Mouse (Mus musculus): ENCODE results near the gene Eif3d. TPM values are rescaled to one million over a fixed set of nuclear protein-coding genes. Genes with fewer than 3 reads are reported as not detected.

Gene Eif3d
- polyA plus RNA-seq, 1 experiment = 357 TPM

GRCm38 (mm10) chr15:77928091-77928490 is 42.5 kb downstream of the Eif3d start:
- no peak for TF ChIP-seq POLR2A (IDR thresholded peaks at IDR 0.05; ENCODE audit: insufficient read depth, low read length)
- no peak for TF ChIP-seq CTCF (IDR thresholded peaks at IDR 0.05; ENCODE audit: low read depth, low read length)
- no peak for TF ChIP-seq EP300 (IDR thresholded peaks at IDR 0.05; ENCODE audit: insufficient read depth, low read depth, low read length)
- H3K27ac ChIP-seq (ENCODE audit: insufficient read depth, low read length) = no peak overlapping the region
- H3K27me3 ChIP-seq (ENCODE audit: control insufficient read depth, insufficient read depth, low read length, poor library complexity, severe bottlenecking) = no peaks in the 10 kb centered on the region

GRCm38 (mm10) chr15:77926921-77927320 is 43.7 kb downstream of the Eif3d start:
- TF ChIP-seq CTCF (IDR thresholded peaks at IDR 0.05; ENCODE audit: low read depth, low read length) (no peak), EP300 (IDR thresholded peaks at IDR 0.05; ENCODE audit: insufficient read depth, low read depth, low read length) (no peak), POLR2A (IDR thresholded peaks at IDR 0.05; ENCODE audit: insufficient read depth, low read length) (no peak)
- no peak overlapping the region for H3K4me3 ChIP-seq (ENCODE audit: low read depth, low read length)
- H3K9me3 ChIP-seq (replicated peaks; ENCODE audit: control insufficient read depth, insufficient read depth, low read length, poor library complexity, severe bottlenecking) = no peaks in the 10 kb centered on the region
- H3K9ac ChIP-seq (ENCODE audit: low read depth, poor library complexity, severe bottlenecking) = no peak overlapping the region
- H3K27ac ChIP-seq (ENCODE audit: insufficient read depth, low read length) = no peak overlapping the region
- no peaks in the 10 kb centered on the region for H3K4me1 ChIP-seq (ENCODE audit: control insufficient read depth, insufficient read depth, low read length)
- peaks cover 44% of the 10 kb centered on the region for H3K36me3 ChIP-seq (ENCODE audit: control insufficient read depth, insufficient read depth, low read length, poor library complexity, severe bottlenecking)
- H3K27me3 ChIP-seq (ENCODE audit: control insufficient read depth, insufficient read depth, low read length, poor library complexity, severe bottlenecking) = no peaks in the 10 kb centered on the region

More at GRCm38 (mm10) chr15:77928091-77928490, 42.5 kb downstream of the Eif3d start:
- Histone ChIP-seq H3K4me1 (ENCODE audit: control insufficient read depth, insufficient read depth, low read length) (no peaks in the 10 kb centered on the region), H3K9ac (ENCODE audit: low read depth, poor library complexity, severe bottlenecking) (peak overlapping the region; percentile 61), H3K4me3 (ENCODE audit: low read depth, low read length) (peak overlapping the region; percentile 86), H3K36me3 (ENCODE audit: control insufficient read depth, insufficient read depth, low read length, poor library complexity, severe bottlenecking) (peaks cover 36% of the 10 kb centered on the region), H3K9me3 (replicated peaks; ENCODE audit: control insufficient read depth, insufficient read depth, low read length, poor library complexity, severe bottlenecking) (no peaks in the 10 kb centered on the region)

- H3K4me1 ChIP-seq (ENCODE audit: control insufficient read depth, insufficient read depth, low read length) = no peaks in the 10 kb centered on the region
- H3K9me3 ChIP-seq (replicated peaks; ENCODE audit: control insufficient read depth, insufficient read depth, low read length, poor library complexity, severe bottlenecking) = no peaks in the 10 kb centered on the region
- H3K27ac ChIP-seq (ENCODE audit: insufficient read depth, low read length) = no peak overlapping the region
- H3K36me3 ChIP-seq (ENCODE audit: control insufficient read depth, insufficient read depth, low read length, poor library complexity, severe bottlenecking) = peaks cover 55% of the 10 kb centered on the region
- H3K9ac ChIP-seq (ENCODE audit: low read depth, poor library complexity, severe bottlenecking) = no peak overlapping the region
- TF ChIP-seq POLR2A (IDR thresholded peaks at IDR 0.05; ENCODE audit: insufficient read depth, low read length) (no peak), CTCF (IDR thresholded peaks at IDR 0.05; ENCODE audit: low read depth, low read length) (no peak), EP300 (IDR thresholded peaks at IDR 0.05; ENCODE audit: insufficient read depth, low read depth, low read length) (no peak)
- no peak overlapping the region for H3K4me3 ChIP-seq (ENCODE audit: low read depth, low read length)
- H3K27me3 ChIP-seq (ENCODE audit: control insufficient read depth, insufficient read depth, low read length, poor library complexity, severe bottlenecking) = no peaks in the 10 kb centered on the region
Observed at GRCm38 (mm10) chr15:77925195-77925594, 45.4 kb downstream of the Eif3d start.

GRCm38 (mm10) chr15:77923267-77924035 is 47.2 kb downstream of the Eif3d start:
- H3K9me3 ChIP-seq (replicated peaks; ENCODE audit: control insufficient read depth, insufficient read depth, low read length, poor library complexity, severe bottlenecking) = no peaks in the 10 kb centered on the region
- H3K4me1 ChIP-seq (ENCODE audit: control insufficient read depth, insufficient read depth, low read length) = no peaks in the 10 kb centered on the region
- H3K4me3 ChIP-seq (ENCODE audit: low read depth, low read length) = no peak overlapping the region
- no peak overlapping the region for H3K27ac ChIP-seq (ENCODE audit: insufficient read depth, low read length)
- H3K36me3 ChIP-seq (ENCODE audit: control insufficient read depth, insufficient read depth, low read length, poor library complexity, severe bottlenecking) = peaks cover 55% of the 10 kb centered on the region
- H3K9ac ChIP-seq (ENCODE audit: low read depth, poor library complexity, severe bottlenecking) = no peak overlapping the region
- no peaks in the 10 kb centered on the region for H3K27me3 ChIP-seq (ENCODE audit: control insufficient read depth, insufficient read depth, low read length, poor library complexity, severe bottlenecking)
- TF ChIP-seq EP300 (IDR thresholded peaks at IDR 0.05; ENCODE audit: insufficient read depth, low read depth, low read length) (no peak), CTCF (IDR thresholded peaks at IDR 0.05; ENCODE audit: low read depth, low read length) (no peak), POLR2A (IDR thresholded peaks at IDR 0.05; ENCODE audit: insufficient read depth, low read length) (no peak)

GRCm38 (mm10) chr15:77922710-77923109 is 47.9 kb downstream of the Eif3d start:
- Histone ChIP-seq H3K9ac (ENCODE audit: low read depth, poor library complexity, severe bottlenecking) (no peak overlapping the region), H3K4me1 (ENCODE audit: control insufficient read depth, insufficient read depth, low read length) (no peaks in the 10 kb centered on the region), H3K36me3 (ENCODE audit: control insufficient read depth, insufficient read depth, low read length, poor library complexity, severe bottlenecking) (peaks cover 55% of the 10 kb centered on the region), H3K4me3 (ENCODE audit: low read depth, low read length) (no peak overlapping the region), H3K27me3 (ENCODE audit: control insufficient read depth, insufficient read depth, low read length, poor library complexity, severe bottlenecking) (no peaks in the 10 kb centered on the region), H3K27ac (ENCODE audit: insufficient read depth, low read length) (no peak overlapping the region), H3K9me3 (replicated peaks; ENCODE audit: control insufficient read depth, insufficient read depth, low read length, poor library complexity, severe bottlenecking) (no peaks in the 10 kb centered on the region)
- TF ChIP-seq EP300 (IDR thresholded peaks at IDR 0.05; ENCODE audit: insufficient read depth, low read depth, low read length) = no peak
- TF ChIP-seq CTCF (IDR thresholded peaks at IDR 0.05; ENCODE audit: low read depth, low read length) = no peak
- no peak for TF ChIP-seq POLR2A (IDR thresholded peaks at IDR 0.05; ENCODE audit: insufficient read depth, low read length)

- H3K9ac ChIP-seq (ENCODE audit: low read depth, poor library complexity, severe bottlenecking) = no peak overlapping the region
- peaks cover 45% of the 10 kb centered on the region for H3K36me3 ChIP-seq (ENCODE audit: control insufficient read depth, insufficient read depth, low read length, poor library complexity, severe bottlenecking)
- no peak overlapping the region for H3K4me3 ChIP-seq (ENCODE audit: low read depth, low read length)
- H3K27ac ChIP-seq (ENCODE audit: insufficient read depth, low read length) = no peak overlapping the region
- no peaks in the 10 kb centered on the region for H3K4me1 ChIP-seq (ENCODE audit: control insufficient read depth, insufficient read depth, low read length)
- H3K27me3 ChIP-seq (ENCODE audit: control insufficient read depth, insufficient read depth, low read length, poor library complexity, severe bottlenecking) = no peaks in the 10 kb centered on the region
- TF ChIP-seq POLR2A (IDR thresholded peaks at IDR 0.05; ENCODE audit: insufficient read depth, low read length) (no peak), CTCF (IDR thresholded peaks at IDR 0.05; ENCODE audit: low read depth, low read length) (no peak), EP300 (IDR thresholded peaks at IDR 0.05; ENCODE audit: insufficient read depth, low read depth, low read length) (no peak)
- H3K9me3 ChIP-seq (replicated peaks; ENCODE audit: control insufficient read depth, insufficient read depth, low read length, poor library complexity, severe bottlenecking) = no peaks in the 10 kb centered on the region
Observed at GRCm38 (mm10) chr15:77921636-77922035, 49.0 kb downstream of the Eif3d start.

Data from ES-Bruce4 (cell line).